Mouse (Mus musculus): ENCODE measurements around the gene Apobec4.

DNA sequence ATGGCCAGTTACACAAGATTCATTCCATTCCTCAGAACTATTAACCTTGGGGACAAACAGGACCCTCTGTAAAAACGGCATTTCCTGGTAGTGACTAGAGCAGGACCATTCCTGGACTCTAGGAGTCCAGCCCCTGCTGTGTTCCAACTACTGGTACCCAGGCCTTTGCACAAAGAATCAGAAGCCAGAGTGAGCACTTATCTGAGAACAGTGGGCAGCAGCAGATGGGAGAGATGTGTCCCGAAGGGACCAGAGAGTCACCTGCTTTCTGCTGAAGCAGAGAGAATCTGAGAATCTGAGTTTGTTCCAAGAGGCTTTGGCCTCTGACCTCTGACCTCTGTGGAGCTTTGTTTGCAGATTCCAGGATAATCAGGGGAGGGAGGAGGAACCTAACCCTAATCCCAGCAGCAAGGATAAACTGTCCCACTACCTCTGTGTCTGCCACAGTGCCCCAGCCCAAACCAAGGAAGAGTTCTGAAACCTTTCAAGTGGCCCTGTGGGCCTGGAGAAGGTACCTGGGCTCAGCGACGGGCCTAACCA is 37.8 kb downstream of the Apobec4 start:
- TF ChIP-seq CTCF (IDR thresholded peaks at IDR 0.05; ENCODE audit: borderline replicate concordance, insufficient read depth, low read length) (no peak), POLR2A (IDR thresholded peaks at IDR 0.05; ENCODE audit: low read depth, low read length) (no peak)
